Mouse (Mus musculus) kidney, embryonic 16.5 days (tissue): ENCODE measurements around the gene Ankrd27. TPM values are rescaled to one million over a fixed set of nuclear protein-coding genes. Genes with fewer than 3 reads are reported as not detected.

ENCODE experiments used
- ATAC-seq: fragments of 200-750 bp; cut with Nextera tagmentation; 2 replicates; pipeline ENCODE4 v1.8.0; 2017; ENCODE audit warnings: moderate TSS enrichment; ENCODE audit not compliant: low FRiP score, low TSS enrichment
- H3K27ac ChIP-seq: fragments of 300-500 bp; sonication (generic); 2 replicates; pipeline ENCODE4 v1.5.1; 2014; ENCODE audit warnings: low read length
- H3K27me3 ChIP-seq: fragments of 300-500 bp; sonication (generic); 2 replicates; pipeline ENCODE4 v1.6.1; 2014; ENCODE audit warnings: low read length, control low read depth, mixed read lengths; ENCODE audit not compliant: insufficient read depth
- H3K36me3 ChIP-seq: fragments of 300-500 bp; sonication (generic); 2 replicates; pipeline ENCODE4 v1.6.1; 2014; ENCODE audit warnings: low read length, control low read depth, mixed read lengths; ENCODE audit not compliant: insufficient read depth
- H3K4me1 ChIP-seq: fragments of 300-500 bp; sonication (generic); 2 replicates; pipeline ENCODE4 v1.6.1; 2014; ENCODE audit warnings: low read length, control low read depth, mixed read lengths; ENCODE audit not compliant: insufficient read depth
- H3K4me2 ChIP-seq: fragments of 300-500 bp; sonication (generic); replicated peaks from 2 replicates; pipeline ENCODE4 v1.6.1; 2014; ENCODE audit warnings: low read depth, low read length
- H3K4me3 ChIP-seq: fragments of 300-500 bp; sonication (generic); 2 replicates; pipeline ENCODE4 v1.5.1; 2014; ENCODE audit warnings: mild to moderate bottlenecking, low read length
- H3K9ac ChIP-seq: fragments of 300-500 bp; sonication (generic); replicated peaks from 2 replicates; pipeline ENCODE4 v1.6.1; 2014; ENCODE audit warnings: low read length
- H3K9me3 ChIP-seq: fragments of 300-500 bp; sonication (generic); 2 replicates; pipeline ENCODE4 v1.6.1; 2016; ENCODE audit warnings: low read length, control low read depth
- WGBS: fragments of 180-500 bp; shearing (Covaris S2); extraction: QIAGEN DNeasy Blood & Tissue Kit; methylation state at CpG from one replicate; pipeline ENCODE4 v1.1.7; 2014; 5-methylcytosine and 5-hydroxymethylcytosine counted together
- polyA plus RNA-seq: library from polyadenylated mRNA; unstranded; fragments of >200 nt; fragmentation: Nextera tagmentation; extraction: Ambion mirVana; gene quantifications from 2 replicates; pipeline ENCODE4 v1.2.1, GENCODE M21; 2015

The Ankrd27 gene
- polyA plus RNA-seq, 1 experiment from 2014 or later, result 37.1 TPM

DNA sequence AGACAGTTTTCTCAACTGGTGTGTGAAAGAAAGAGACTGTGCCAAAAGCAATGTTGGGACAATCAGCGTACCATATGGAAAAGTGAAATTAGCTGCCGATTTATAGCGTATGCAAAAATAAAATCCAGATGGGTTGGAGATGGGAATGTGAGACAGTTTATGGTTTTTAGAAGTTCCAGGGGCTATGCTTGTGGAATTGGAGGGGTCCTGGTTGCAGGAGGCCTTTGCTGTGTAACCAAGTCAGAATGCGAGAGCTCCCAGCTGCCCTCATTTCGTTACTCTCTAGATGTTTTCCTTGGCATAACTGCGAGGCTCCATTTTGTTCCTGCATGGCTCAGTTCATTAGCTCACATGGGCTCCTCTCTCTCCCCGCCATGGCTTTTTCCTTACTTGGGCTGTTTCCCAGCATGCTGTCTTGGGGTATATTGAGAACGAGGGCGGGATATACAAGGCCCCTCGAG is 4.7 kb downstream of the Ankrd27 start:
- Histone ChIP-seq H3K4me3 (no peak overlapping the region), H3K27ac (peak overlapping the region; percentile 46), H3K27me3 (no peaks in the 10 kb centered on the region), H3K36me3 (peaks cover 26% of the 10 kb centered on the region), H3K9ac (no peak overlapping the region), H3K9me3 (no peaks in the 10 kb centered on the region), H3K4me2 (no peak overlapping the region), H3K4me1 (peaks cover 16% of the 10 kb centered on the region)
- WGBS, result 79% methylated on average over 10 of the region's 10 CpGs
- ATAC-seq, result no peak

DNA sequence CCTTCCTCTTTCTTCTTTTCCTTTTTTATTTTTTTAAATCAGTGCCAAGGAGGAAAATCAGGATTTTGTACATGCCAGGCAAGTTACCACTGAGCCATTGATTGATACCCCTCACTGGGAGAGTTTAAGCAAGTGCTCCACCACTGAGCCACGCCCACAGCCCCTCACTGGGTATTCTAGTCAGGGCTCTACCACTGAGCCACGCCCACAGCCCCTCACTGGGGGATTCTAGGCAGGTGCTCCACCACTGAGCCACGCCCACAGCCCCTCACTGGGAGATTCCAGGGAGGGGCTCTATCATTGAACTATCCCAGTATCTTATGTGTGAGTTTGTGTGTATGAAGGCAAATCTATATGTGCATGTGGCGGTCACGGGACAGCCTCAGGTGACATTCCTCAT is 8.3 kb downstream of the Ankrd27 start:
- H3K27me3 ChIP-seq, result no peaks in the 10 kb centered on the region
- no peak overlapping the region for H3K27ac ChIP-seq
- no peaks in the 10 kb centered on the region for H3K4me1 ChIP-seq
- H3K4me3 ChIP-seq, result no peak overlapping the region
- no peak overlapping the region for H3K4me2 ChIP-seq
- ATAC-seq, result no peak
- H3K36me3 ChIP-seq, result peaks cover 35% of the 10 kb centered on the region
- H3K9ac ChIP-seq, result no peak overlapping the region
- 93% methylated on average over 5 of the region's 5 CpGs for WGBS
- H3K9me3 ChIP-seq, result no peaks in the 10 kb centered on the region

DNA sequence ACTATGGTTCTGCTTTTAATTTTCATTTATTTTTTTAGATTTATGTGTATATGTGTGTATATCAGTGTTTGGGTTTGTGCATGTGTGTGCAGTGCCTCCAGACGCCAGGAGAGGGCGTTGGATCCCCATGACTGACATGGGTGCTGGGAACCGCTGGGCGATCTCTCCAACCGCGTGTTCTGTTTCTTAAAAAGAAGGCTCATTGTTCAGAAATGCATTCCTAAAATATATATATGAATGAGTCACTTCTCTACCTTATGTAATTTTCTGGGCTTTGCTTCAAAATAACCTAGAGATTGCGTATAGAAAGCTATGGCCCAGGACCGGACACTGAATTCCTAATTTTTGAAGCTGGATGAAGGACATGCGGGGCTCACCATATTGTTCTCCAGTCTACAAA is 13.4 kb downstream of the Ankrd27 start:
- H3K36me3 ChIP-seq, result peaks cover 46% of the 10 kb centered on the region
- WGBS, result 96% methylated on average over 9 of the region's 9 CpGs
- no peak overlapping the region for H3K4me2 ChIP-seq
- H3K27me3 ChIP-seq, result no peaks in the 10 kb centered on the region
- H3K4me3 ChIP-seq, result no peak overlapping the region
- no peak overlapping the region for H3K9ac ChIP-seq
- no peak overlapping the region for H3K27ac ChIP-seq
- no peak for ATAC-seq
- H3K9me3 ChIP-seq, result no peaks in the 10 kb centered on the region
- no peaks in the 10 kb centered on the region for H3K4me1 ChIP-seq

DNA sequence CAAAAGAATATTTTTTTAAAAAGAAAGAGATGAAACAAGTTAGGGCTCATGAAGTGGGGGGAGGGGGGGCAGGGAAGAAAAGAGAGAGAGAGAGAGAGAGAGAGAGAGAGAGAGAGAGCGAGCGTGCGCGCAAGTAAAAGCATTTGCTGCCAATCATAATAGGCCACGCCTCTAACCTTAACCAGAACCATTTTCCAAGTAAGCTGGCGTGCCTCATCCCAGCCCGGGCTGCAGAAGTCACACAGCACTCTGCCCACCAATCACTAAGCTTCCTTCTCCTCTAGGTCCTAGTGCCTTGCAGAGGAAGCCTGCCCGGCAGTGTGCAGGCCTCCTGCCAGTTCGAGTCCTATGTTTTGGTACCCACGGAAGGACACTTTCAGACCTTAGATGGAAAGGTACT is 14.0 kb downstream of the Ankrd27 start:
- Histone ChIP-seq H3K9me3 (no peaks in the 10 kb centered on the region), H3K27ac (no peak overlapping the region), H3K36me3 (peaks cover 50% of the 10 kb centered on the region), H3K9ac (no peak overlapping the region), H3K4me2 (no peak overlapping the region), H3K27me3 (no peaks in the 10 kb centered on the region), H3K4me3 (no peak overlapping the region), H3K4me1 (no peaks in the 10 kb centered on the region)
- 89% methylated on average over 10 of the region's 10 CpGs for WGBS
- ATAC-seq, result no peak

DNA sequence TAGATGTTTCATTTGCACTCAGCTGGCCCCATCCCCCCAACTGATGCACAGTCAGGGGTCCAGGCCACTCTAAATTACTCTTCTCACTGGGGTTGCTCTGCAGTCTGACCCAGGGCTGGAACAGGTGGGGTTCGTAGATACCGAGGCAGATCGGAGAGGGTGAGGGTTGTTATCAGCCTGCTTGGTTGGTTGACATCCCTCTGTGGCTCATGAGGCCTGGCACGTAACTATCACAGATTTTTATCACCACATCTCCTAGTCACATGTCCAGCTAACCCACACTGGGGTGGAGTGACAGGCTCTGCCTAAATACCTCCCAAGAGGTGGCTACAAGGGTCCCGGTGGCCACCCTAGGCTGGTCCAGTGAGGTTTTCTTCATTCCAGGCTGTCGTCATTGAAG is 15.1 kb downstream of the Ankrd27 start:
- Histone ChIP-seq H3K9me3 (no peaks in the 10 kb centered on the region), H3K27ac (no peak overlapping the region), H3K4me3 (no peak overlapping the region), H3K27me3 (no peaks in the 10 kb centered on the region), H3K4me2 (no peak overlapping the region), H3K4me1 (no peaks in the 10 kb centered on the region), H3K9ac (no peak overlapping the region), H3K36me3 (peaks cover 47% of the 10 kb centered on the region)
- WGBS, result 87% methylated on average over 6 of the region's 6 CpGs
- ATAC-seq, result no peak

DNA sequence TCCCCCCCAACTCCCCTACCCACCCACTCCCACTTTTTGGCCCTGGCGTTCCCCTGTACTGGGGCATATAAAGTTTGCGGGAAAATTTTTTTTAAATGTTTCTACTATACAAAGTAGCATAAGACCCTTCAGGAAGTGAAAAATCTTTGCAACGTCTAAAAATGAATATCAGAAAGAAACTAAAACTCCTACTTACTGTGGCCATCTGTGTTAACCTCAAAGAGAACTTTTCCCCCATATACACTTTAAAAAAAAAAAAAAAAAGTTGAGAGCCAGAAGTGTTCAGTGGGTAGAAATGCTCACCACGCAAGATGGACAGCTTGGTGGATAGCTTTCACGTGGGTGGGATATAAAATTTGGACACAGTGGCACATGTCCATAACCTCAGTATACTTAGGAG is 16.7 kb downstream of the Ankrd27 start:
- Histone ChIP-seq H3K4me1 (no peaks in the 10 kb centered on the region), H3K4me3 (no peak overlapping the region), H3K9ac (no peak overlapping the region), H3K9me3 (no peaks in the 10 kb centered on the region), H3K27ac (no peak overlapping the region), H3K4me2 (no peak overlapping the region), H3K36me3 (peaks cover 56% of the 10 kb centered on the region), H3K27me3 (no peaks in the 10 kb centered on the region)
- WGBS, result 97% methylated on average over 5 of the region's 5 CpGs
- ATAC-seq, result no peak

DNA sequence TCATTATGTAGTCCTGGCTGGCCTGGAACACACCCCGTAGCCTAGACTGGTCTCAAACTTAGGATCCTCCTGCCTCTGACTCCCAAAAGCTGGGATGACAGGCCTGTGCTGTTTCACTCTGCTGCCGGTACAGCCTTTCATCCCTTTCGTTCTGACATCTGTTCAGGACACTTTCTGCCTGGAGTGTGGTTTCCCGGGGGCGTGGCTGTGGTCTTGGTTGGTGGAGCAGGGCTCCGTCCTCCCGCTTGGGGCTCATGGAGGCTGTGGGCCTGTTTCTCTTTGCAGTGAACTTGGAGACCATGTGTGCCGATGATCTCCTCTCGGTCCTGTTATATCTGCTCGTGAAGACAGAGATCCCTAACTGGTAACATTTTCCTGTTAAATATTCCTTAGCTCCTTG is 20.8 kb downstream of the Ankrd27 start:
- Histone ChIP-seq H3K4me2 (no peak overlapping the region), H3K9me3 (no peaks in the 10 kb centered on the region), H3K9ac (no peak overlapping the region), H3K27ac (no peak overlapping the region), H3K4me1 (no peaks in the 10 kb centered on the region), H3K4me3 (no peak overlapping the region), H3K27me3 (no peaks in the 10 kb centered on the region), H3K36me3 (peaks cover 78% of the 10 kb centered on the region)
- no peak for ATAC-seq
- 79% methylated on average over 10 of the region's 10 CpGs for WGBS

DNA sequence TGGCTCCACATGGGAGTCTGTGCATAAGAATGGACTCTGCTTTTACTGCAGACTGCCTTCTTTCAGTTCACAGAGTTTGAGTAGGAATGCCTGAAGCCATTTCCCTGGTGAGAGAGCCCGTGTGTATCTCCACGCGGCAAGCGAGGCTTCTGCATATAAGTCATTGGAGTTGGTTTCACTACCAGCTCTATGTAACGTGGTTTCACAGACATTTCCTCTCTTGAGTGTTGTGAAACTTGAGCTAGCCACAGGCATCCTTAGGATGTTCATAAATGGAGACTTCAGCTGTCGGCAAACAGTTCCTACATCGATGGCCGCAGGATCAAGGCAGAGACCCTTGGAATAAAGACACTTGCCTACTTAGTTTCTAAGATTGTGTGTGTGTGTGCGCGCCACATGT is 23.2 kb downstream of the Ankrd27 start:
- Histone ChIP-seq H3K4me2 (no peak overlapping the region), H3K4me3 (no peak overlapping the region), H3K9me3 (no peaks in the 10 kb centered on the region), H3K9ac (no peak overlapping the region), H3K4me1 (no peaks in the 10 kb centered on the region), H3K27me3 (no peaks in the 10 kb centered on the region), H3K27ac (no peak overlapping the region), H3K36me3 (peaks cover 75% of the 10 kb centered on the region)
- ATAC-seq, result no peak
- WGBS, result 93% methylated on average over 10 of the region's 10 CpGs

DNA sequence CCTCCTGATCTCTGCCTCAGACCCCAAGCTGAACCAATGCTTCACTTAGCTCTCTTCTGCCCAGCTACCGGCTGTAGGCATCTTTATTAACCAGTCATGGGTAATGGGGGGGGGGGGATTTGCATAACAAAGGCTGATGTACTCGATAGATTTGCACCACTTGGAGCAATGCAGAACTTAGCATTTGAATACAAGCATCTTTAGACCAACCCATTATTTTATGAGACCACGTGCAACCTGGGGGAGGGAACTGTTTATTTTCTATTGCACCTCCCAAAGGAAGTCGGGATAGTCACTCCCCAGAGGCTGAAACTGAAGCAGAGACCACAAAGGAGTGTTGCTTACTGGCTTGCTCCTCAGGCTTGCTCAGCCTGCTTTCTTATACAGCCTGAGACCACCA is 31.5 kb downstream of the Ankrd27 start:
- 66% methylated on average over 4 of the region's 4 CpGs for WGBS
- ATAC-seq, result no peak
- H3K9me3 ChIP-seq, result no peaks in the 10 kb centered on the region
- no peaks in the 10 kb centered on the region for H3K4me1 ChIP-seq
- H3K4me3 ChIP-seq, result no peak overlapping the region
- H3K9ac ChIP-seq, result no peak overlapping the region
- H3K27me3 ChIP-seq, result no peaks in the 10 kb centered on the region
- no peak overlapping the region for H3K27ac ChIP-seq
- no peak overlapping the region for H3K4me2 ChIP-seq
- H3K36me3 ChIP-seq, result peaks cover 48% of the 10 kb centered on the region

DNA sequence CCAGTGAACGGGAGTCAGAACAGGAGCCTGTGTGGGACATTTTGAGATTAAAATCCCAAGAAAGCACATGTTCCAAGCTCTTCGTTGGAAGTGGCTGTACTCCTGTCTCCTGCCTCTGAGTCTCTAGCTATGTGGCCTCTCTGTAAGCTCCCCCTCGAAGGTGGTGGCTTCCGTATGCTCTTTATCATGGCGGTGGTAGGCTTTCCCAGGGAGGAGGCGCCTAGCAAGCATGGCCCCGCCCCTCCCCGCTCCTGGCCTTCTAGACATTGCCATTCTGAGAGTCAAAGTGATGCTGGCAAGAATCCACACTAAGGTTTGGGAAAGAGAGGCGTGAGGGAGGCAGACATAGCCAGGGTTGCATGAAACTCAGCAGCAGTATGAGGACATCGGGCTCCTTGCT is 36.6 kb downstream of the Ankrd27 start:
- Histone ChIP-seq H3K9ac (no peak overlapping the region), H3K4me2 (no peak overlapping the region), H3K9me3 (no peaks in the 10 kb centered on the region), H3K27me3 (no peaks in the 10 kb centered on the region), H3K4me3 (no peak overlapping the region), H3K27ac (no peak overlapping the region), H3K36me3 (peaks cover 41% of the 10 kb centered on the region), H3K4me1 (no peaks in the 10 kb centered on the region)
- no peak for ATAC-seq
- 96% methylated on average over 10 of the region's 10 CpGs for WGBS

DNA sequence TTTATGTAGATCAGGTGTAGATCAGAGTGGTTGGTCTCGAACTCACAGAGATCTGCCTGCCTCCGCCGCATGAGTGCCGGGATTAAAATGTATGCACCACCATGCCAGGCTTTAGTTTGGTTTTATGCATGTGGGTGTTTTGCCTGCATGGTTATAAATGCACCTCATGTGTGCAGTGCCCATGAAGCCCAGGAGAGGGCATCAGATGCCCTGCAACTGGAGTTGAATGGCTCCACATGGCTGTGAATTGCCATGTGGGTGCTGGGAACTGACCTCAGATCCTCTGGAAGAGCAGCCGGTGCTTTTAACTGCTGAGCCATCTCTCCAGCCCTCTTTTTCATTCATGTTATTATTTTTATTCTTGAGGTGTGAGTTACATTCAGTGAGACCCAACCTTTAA is 40.0 kb downstream of the Ankrd27 start:
- Histone ChIP-seq H3K9me3 (no peaks in the 10 kb centered on the region), H3K36me3 (peaks cover 62% of the 10 kb centered on the region), H3K9ac (no peak overlapping the region), H3K27ac (no peak overlapping the region), H3K27me3 (no peaks in the 10 kb centered on the region), H3K4me1 (no peaks in the 10 kb centered on the region), H3K4me3 (no peak overlapping the region), H3K4me2 (no peak overlapping the region)
- WGBS, result 95% methylated on average over 5 of the region's 5 CpGs
- no peak for ATAC-seq
